Mouse (Mus musculus): ENCODE measurements around the gene Ulk3. TPM values are rescaled to one million over a fixed set of nuclear protein-coding genes. Genes with fewer than 3 reads are reported as not detected.

Gene Ulk3
- 17.3 and 20.8 TPM in 2 replicates for polyA plus RNA-seq (2016; fragmentation: Nextera tagmentation; extraction: Ambion mirVana)

DNA sequence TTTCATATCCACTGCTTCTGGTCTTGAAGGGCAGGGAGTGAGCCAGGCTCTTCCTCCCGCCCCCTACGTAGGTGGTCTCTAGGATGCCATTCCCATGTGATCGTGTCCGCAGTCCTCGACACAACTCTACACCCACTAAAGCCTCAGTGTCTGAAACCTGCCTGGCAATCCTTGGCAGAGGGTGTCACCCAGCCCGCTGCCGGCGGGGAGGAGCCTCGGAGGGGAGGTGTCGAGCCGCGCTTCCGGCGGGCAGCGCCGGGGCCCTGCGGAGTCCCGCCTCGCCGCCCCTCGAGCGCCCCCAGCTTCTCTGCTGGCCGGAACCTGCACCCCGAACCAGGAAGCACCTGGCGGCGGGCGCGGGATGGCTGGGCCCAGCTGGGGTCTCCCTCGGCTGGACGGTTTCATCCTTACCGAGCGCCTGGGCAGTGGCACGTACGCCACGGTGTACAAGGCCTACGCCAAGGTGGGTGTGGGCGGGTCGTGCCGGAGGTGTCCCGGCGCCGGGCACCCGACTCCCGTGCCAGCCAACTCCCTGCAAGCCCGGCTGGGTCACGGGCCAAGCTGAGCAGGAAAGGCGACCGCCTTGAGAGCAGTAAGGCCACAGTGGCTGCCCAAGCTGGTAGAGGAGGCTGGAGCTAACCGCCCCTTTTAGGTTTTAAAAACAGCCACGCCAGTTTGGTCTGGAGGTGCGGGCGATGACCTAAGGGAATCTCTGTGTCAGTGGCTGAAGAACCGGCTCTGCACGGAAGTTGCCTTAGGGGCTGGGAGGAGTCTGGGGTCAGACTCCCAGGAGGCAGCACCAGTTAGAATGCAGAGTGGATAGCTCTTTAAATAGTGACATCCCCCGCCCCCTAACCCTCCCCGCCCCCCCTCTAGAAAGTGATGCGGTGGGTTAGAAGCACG, at the start of gene Ulk3:
Gene Ulk3 (plus strand): TSS at position 229 of the 903 bp plus-strand sequence.
- peak; percentile 84 for ATAC-seq (ENCODE audit: insufficient number of reproducible peaks, insufficient read depth, low FRiP score, low TSS enrichment)
- Histone ChIP-seq H3K9me3 (no peaks in the 10 kb centered on the region), H3K4me3 (peak within 1 kb of the TSS; percentile 79), H3K36me3 (peaks cover 43% of the 10 kb centered on the region), H3K4me1 (peaks cover 13% of the 10 kb centered on the region), H3K27me3 (no peaks in the 10 kb centered on the region), H3K4me2 (replicated peaks) (peak within 1 kb of the TSS; percentile 92), H3K9ac (peak within 1 kb of the TSS; percentile 75), H3K27ac (peak within 1 kb of the TSS; percentile 80)
- WGBS, result under 1% methylated on average over 58 of the region's 58 CpGs

DNA sequence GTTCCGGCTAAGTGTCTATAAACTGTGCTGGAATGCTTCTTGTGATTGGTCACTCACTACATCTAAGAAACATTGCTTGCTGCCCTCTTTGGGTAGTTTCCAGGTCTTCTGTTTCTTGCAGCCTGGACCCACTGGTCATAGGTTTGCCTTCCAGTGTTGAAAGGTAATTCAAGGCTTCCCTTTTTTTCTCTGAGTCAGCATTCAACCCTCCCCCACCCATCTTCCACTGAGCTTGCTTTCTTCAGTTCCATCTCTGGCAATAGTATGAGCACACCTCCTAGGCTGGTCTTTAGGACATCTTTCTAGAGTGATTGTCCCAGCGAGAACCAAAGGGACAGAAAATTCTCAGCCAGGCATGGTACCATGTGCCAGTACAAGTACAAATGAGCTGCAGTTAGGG, 49.7 kb upstream of the Ulk3 start:
- Histone ChIP-seq H3K27ac (no peak overlapping the region), H3K9ac (no peak overlapping the region), H3K4me1 (peaks cover 16% of the 10 kb centered on the region), H3K27me3 (no peaks in the 10 kb centered on the region), H3K4me3 (no peak overlapping the region), H3K9me3 (no peaks in the 10 kb centered on the region), H3K36me3 (peaks cover 43% of the 10 kb centered on the region), H3K4me2 (replicated peaks) (no peak overlapping the region)
- 86% methylated on average over 2 of the region's 2 CpGs for WGBS
- ATAC-seq (ENCODE audit: insufficient number of reproducible peaks, insufficient read depth, low FRiP score, low TSS enrichment), result no peak

DNA sequence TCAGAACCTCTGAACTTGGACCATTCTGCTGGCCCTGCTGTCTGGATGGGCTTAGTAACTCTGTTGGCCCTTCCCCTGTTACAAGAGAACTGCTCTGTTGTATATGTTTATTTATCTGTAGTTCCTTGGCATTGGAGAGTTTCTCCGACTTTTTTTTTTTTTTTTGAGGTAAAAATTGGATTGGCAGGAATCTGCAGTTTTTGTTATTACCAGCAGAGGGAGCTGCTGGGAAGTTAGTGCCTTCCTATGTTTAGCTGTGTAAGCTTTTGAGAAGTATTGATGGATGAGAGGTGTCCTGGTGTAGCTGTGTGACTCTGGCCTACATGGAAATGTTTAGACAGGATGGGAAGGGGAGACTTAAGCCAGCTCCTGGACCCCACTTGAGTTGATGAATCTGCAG, 47.9 kb upstream of the Ulk3 start:
- Histone ChIP-seq H3K9ac (no peak overlapping the region), H3K36me3 (peaks cover 60% of the 10 kb centered on the region), H3K9me3 (no peaks in the 10 kb centered on the region), H3K4me2 (replicated peaks) (no peak overlapping the region), H3K27me3 (no peaks in the 10 kb centered on the region), H3K4me3 (no peak overlapping the region), H3K27ac (no peak overlapping the region), H3K4me1 (peaks cover 16% of the 10 kb centered on the region)
- 14% methylated on average over 1 of the region's 1 CpGs for WGBS
- ATAC-seq (ENCODE audit: insufficient number of reproducible peaks, insufficient read depth, low FRiP score, low TSS enrichment), result no peak

DNA sequence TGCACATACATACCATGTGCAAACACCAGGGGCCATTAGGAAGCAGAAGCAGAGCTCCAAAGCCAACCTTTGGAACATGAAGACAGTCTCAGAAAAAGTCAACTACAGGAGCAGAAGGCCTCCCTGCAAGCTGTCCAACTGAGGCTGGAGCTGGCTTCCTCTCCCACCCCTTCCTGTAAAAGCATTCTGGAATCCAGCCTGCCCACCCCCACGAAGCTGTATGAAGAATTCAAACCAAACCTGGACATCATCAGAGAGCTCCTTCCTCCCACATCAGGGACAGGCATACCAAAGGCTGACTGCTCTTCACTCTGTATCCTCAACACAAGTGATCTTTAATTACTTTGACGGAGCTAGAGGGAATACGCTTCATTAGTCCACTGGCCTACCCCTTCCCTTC, 45.3 kb upstream of the Ulk3 start:
- H3K4me1 ChIP-seq, result peaks cover 3% of the 10 kb centered on the region; the same call in 1 of the 2 replicates
- H3K27ac ChIP-seq, result no peak overlapping the region
- 76% methylated on average over 3 of the region's 3 CpGs for WGBS
- H3K27me3 ChIP-seq, result no peaks in the 10 kb centered on the region
- H3K9me3 ChIP-seq, result no peaks in the 10 kb centered on the region
- no peak overlapping the region for H3K4me3 ChIP-seq
- peaks cover 85% of the 10 kb centered on the region for H3K36me3 ChIP-seq
- no peak overlapping the region for H3K4me2 ChIP-seq (replicated peaks)
- no peak for ATAC-seq (ENCODE audit: insufficient number of reproducible peaks, insufficient read depth, low FRiP score, low TSS enrichment)
- no peak overlapping the region for H3K9ac ChIP-seq

DNA sequence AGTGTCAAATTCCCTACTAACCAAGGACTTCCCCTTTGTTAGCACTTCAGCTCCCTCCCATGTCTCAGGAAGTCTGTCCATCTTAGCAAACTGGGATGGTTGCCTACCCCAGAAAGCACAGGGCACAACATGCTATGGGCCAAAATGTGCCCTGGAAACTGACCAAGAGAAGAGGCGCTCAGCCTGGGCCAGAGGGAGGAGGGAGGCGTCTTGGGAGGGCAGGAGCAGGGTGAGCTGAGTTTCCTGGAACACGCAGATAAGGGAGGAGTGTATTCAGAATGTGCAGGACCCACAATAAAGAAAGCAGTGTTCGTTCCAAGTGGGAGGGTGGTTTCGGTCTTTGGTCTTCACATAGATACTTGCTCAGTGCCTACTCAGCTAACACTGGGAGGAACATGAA, 42.0 kb upstream of the Ulk3 start:
- 86% methylated on average over 5 of the region's 5 CpGs for WGBS
- no peak for ATAC-seq (ENCODE audit: insufficient number of reproducible peaks, insufficient read depth, low FRiP score, low TSS enrichment)

DNA sequence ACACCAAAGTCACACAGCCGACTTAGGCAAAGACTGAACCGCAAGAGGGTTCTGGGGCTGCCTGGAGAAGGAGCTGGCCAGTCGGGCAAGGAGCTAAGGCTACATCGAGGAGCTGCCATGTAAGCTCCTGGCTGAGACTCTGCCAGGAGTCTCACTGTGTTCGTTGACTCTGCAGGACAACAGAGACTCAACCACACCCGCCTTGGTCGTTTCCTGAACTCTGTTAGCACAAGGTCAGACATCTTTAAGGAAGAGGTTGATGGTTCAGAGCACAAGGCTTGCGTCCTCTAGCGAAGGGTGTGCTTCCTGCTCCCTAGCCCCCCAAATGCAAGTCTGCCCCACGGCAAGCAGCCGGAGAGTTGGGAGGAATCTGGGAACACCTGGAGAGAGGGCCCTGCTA, 41.4 kb upstream of the Ulk3 start:
- 92% methylated on average over 11 of the region's 11 CpGs for WGBS
- H3K4me3 ChIP-seq, result no peak overlapping the region
- H3K4me2 ChIP-seq (replicated peaks), result no peak overlapping the region
- no peak for ATAC-seq (ENCODE audit: insufficient number of reproducible peaks, insufficient read depth, low FRiP score, low TSS enrichment)
- H3K27me3 ChIP-seq, result no peaks in the 10 kb centered on the region
- no peaks in the 10 kb centered on the region for H3K9me3 ChIP-seq
- peaks cover 6% of the 10 kb centered on the region for H3K4me1 ChIP-seq
- H3K27ac ChIP-seq, result no peak overlapping the region
- no peak overlapping the region for H3K9ac ChIP-seq
- H3K36me3 ChIP-seq, result peaks cover 74% of the 10 kb centered on the region

More for the DNA sequence above, 42.0 kb upstream of the Ulk3 start:
- no peak overlapping the region for H3K27ac ChIP-seq
- no peaks in the 10 kb centered on the region for H3K9me3 ChIP-seq
- peaks cover 80% of the 10 kb centered on the region for H3K36me3 ChIP-seq
- H3K27me3 ChIP-seq, result no peaks in the 10 kb centered on the region
- H3K4me1 ChIP-seq, result peaks cover 6% of the 10 kb centered on the region
- H3K9ac ChIP-seq, result no peak overlapping the region
- no peak overlapping the region for H3K4me2 ChIP-seq (replicated peaks)
- no peak overlapping the region for H3K4me3 ChIP-seq

DNA sequence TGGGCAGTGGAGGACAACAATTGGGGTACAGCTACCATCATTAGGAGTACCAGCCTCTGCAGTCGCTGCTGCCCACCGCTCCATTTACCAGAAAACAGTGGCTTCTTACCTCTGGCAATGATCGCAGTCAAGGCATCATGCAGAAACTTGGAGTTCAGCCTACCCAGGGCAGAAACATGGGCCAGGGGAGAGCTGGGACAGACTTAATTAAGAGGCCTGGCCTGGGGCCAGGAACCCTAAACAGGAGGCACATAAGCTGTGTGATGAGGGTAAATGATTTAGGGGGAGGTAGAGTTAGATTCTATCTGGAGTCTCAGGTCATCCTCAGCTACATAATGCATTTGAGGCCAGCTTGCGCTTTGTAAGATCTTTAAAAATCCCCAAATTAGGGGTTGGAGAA, 40.1 kb upstream of the Ulk3 start:
- Histone ChIP-seq H3K36me3 (peaks cover 62% of the 10 kb centered on the region), H3K27me3 (no peaks in the 10 kb centered on the region), H3K9ac (no peak overlapping the region), H3K4me1 (peaks cover 6% of the 10 kb centered on the region), H3K4me2 (replicated peaks) (no peak overlapping the region), H3K4me3 (no peak overlapping the region), H3K27ac (no peak overlapping the region), H3K9me3 (no peaks in the 10 kb centered on the region)
- no peak for ATAC-seq (ENCODE audit: insufficient number of reproducible peaks, insufficient read depth, low FRiP score, low TSS enrichment)
- 93% methylated on average over 4 of the region's 4 CpGs for WGBS

DNA sequence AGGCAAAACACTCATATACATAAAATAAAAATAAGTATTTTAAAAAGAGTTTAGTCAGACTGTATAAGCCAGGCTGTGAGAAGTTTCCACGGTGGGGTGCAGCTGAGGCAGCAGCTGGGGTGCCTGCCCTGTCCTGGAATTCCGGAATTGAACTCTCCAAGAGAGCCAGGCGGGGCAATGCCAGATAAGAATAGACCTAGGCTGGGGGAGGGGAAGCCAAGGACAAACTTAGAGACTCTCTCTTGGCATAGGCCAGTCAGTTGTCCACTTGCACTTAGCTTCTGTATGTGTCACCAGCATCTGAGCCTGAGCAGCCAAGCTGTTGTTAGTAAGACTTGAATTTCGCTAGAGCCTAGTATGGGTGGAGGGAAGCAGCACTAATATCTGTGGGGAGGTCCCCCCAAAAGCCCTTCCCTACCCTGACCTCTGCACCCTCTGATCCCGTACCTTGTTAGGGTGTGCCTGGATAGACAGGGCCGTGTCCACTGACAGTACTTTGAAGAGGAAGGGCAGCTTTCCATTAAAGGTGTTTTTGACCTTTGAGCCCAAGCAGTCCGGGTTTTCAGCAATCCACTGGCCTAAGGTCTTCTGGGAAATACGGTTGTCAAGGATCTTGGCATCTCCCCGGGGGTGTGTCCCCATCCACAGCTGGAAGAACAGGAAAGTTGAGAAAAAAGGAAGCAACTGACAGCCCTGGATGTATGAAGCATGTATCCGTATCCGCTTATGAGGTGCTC, 39.0 kb upstream of the Ulk3 start:
- Histone ChIP-seq H3K36me3 (peaks cover 51% of the 10 kb centered on the region), H3K4me3 (no peak overlapping the region), H3K4me2 (replicated peaks) (no peak overlapping the region), H3K27me3 (no peaks in the 10 kb centered on the region), H3K9ac (no peak overlapping the region), H3K27ac (no peak overlapping the region), H3K4me1 (peaks cover 6% of the 10 kb centered on the region), H3K9me3 (no peaks in the 10 kb centered on the region)
- 87% methylated on average over 11 of the region's 11 CpGs for WGBS
- ATAC-seq (ENCODE audit: insufficient number of reproducible peaks, insufficient read depth, low FRiP score, low TSS enrichment), result no peak

DNA sequence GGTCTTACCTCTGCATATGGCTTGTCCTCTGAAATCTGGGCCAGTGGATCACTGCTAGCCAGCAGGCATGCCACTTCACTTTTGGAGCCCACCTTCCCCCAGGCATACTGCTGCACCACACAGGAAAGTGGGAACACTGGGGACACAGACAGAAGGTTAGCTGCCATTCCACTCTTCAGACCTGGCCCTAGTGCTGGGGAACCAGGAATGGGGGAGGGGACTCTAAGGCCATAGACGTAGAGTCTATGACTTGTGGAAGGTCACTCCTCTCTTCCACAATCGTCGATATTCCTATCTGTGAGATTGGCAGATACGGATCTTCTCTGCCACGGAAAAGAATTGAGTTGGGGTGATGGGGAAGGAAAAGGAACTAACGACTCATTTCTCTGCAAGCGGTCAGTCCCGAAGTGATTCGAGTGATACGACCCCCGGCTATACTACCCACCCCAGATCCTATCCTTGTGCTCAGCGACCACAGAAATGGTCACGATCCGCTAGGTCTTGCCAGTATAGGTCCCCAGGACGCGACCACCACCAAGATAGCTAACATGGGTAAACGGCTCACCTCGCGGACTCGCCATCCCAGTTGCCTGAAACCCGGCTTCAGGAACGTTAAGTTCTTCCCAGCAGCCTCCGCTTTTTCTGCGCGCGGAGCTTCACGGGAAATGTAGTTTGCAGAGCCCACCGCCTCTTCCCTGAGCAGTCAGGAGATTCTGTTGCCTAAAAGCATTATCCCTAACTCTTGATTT, 36.9 kb upstream of the Ulk3 start, which contains the start of gene Mpi:
Gene Mpi (minus strand): TSS at position 625 of the 749 bp plus-strand sequence.
- no peak for ATAC-seq (ENCODE audit: insufficient number of reproducible peaks, insufficient read depth, low FRiP score, low TSS enrichment)
- Histone ChIP-seq H3K9me3 (no peaks in the 10 kb centered on the region), H3K36me3 (peaks cover 32% of the 10 kb centered on the region), H3K27me3 (no peaks in the 10 kb centered on the region), H3K27ac (no peak within 1 kb of the TSS), H3K9ac (peak within 1 kb of the TSS; percentile 70), H3K4me2 (replicated peaks) (peak within 1 kb of the TSS; percentile 84), H3K4me1 (peaks cover 6% of the 10 kb centered on the region), H3K4me3 (peak within 1 kb of the TSS; percentile 78)
- WGBS, result 2% methylated on average over 28 of the region's 28 CpGs

DNA sequence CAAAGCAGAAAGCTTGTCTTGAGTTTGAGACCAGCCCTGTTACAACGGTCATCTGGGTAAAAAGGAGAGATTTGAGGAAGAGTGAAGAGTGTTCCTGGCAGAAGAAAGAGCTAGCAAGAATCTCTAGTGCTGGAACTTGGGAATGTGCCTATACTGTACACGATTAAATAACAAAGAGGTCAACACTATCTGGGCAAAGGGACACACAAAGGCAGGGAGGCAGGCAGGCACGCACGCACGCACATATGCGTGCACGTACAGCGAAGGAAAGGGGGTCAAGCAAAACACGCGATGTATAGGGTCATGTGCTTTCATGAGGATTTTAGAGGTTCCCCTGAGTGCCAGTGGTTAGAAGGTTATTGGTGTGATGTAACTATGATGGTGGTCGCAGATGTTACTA, 36.1 kb upstream of the Ulk3 start:
- no peak overlapping the region for H3K4me3 ChIP-seq
- H3K27me3 ChIP-seq, result no peaks in the 10 kb centered on the region
- H3K9ac ChIP-seq, result no peak overlapping the region
- no peaks in the 10 kb centered on the region for H3K9me3 ChIP-seq
- no peak overlapping the region for H3K27ac ChIP-seq
- H3K4me2 ChIP-seq (replicated peaks), result no peak overlapping the region
- peaks cover 6% of the 10 kb centered on the region for H3K4me1 ChIP-seq
- H3K36me3 ChIP-seq, result peaks cover 24% of the 10 kb centered on the region
- no peak for ATAC-seq (ENCODE audit: insufficient number of reproducible peaks, insufficient read depth, low FRiP score, low TSS enrichment)
- 72% methylated on average over 11 of the region's 11 CpGs for WGBS

DNA sequence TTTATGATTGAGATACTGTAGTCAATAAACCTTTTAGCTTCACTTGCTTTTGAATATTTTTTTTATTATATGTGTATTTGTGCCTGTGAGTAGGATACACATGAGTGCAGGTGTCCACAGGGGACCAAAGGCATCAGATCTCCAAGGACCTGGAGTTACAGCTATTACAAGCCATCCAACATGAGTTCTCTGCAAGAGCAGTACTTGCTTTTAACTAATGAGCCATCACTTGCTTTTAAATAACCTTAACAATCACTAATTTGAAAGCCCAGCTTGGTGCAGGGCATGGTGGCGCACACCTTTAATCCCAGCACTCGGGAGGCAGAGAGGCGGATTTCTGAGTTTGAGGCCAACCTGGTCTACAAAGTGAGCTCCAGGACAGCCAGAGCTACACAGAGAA, 34.5 kb upstream of the Ulk3 start:
- 40% methylated on average over 3 of the region's 3 CpGs for WGBS
- no peak overlapping the region for H3K4me3 ChIP-seq
- peaks cover 10% of the 10 kb centered on the region; the same call in 1 of the 2 replicates for H3K36me3 ChIP-seq
- no peak overlapping the region for H3K27ac ChIP-seq
- peaks cover 6% of the 10 kb centered on the region for H3K4me1 ChIP-seq
- no peak overlapping the region for H3K4me2 ChIP-seq (replicated peaks)
- H3K9ac ChIP-seq, result no peak overlapping the region
- H3K9me3 ChIP-seq, result no peaks in the 10 kb centered on the region
- ATAC-seq (ENCODE audit: insufficient number of reproducible peaks, insufficient read depth, low FRiP score, low TSS enrichment), result no peak
- no peaks in the 10 kb centered on the region for H3K27me3 ChIP-seq
